7 mouse cellular contexts compared by ENCODE assay signal in genomic region chr8:119394524-119395026, GRCm38 (mm10). TPM values are rescaled to one million over a fixed set of nuclear protein-coding genes. Genes with fewer than 3 reads are reported as not detected.
DNase-seq lines count a peak whose midpoint lies in the region; ATAC-seq lines count a peak whose summit lies in the region.

Mlycd (plus strand) TSS chr8:119394878.

- peak; percentile 98 for DNase-seq in adrenal gland, postnatal 10 days
- DNase-seq in embryonic facial prominence, embryonic 10.5 days (ENCODE audit: low spot score), result peak; percentile 95
- no peak for DNase-seq in gonadal fat pad, adult 2 months (ENCODE audit: low read depth)
- DNase-seq in kidney, adult 11 months, result peak; percentile 94
- peak; percentile 95 for DNase-seq in limb, embryonic 10.5 days (ENCODE audit: low spot score)
- DNase-seq in spleen, adult 12 weeks (ENCODE audit: low spot score), result peak; percentile 73

- peak within 1 kb of the TSS; percentile 95 for H3K9ac ChIP-seq in midbrain, embryonic 13.5 days (replicated peaks)

- peak within 1 kb of the TSS; percentile 100 for H3K4me2 ChIP-seq in midbrain, embryonic 13.5 days (replicated peaks)

- peaks cover 21% of the 10 kb centered on the region for H3K27me3 ChIP-seq in embryonic facial prominence, embryonic 10.5 days (replicated peaks; ENCODE audit: low read depth, poor library complexity, severe bottlenecking)
- H3K27me3 ChIP-seq in limb, embryonic 10.5 days (ENCODE audit: low read depth, poor library complexity, severe bottlenecking), result peaks cover 68% of the 10 kb centered on the region
- H3K27me3 ChIP-seq in midbrain, embryonic 13.5 days, result 0 out of 2 replicates have a peak, but pooled peaks cover 2% of the 10 kb centered on the region

- H3K9me3 ChIP-seq in embryonic facial prominence, embryonic 10.5 days, result no peaks in the 10 kb centered on the region
- H3K9me3 ChIP-seq in limb, embryonic 10.5 days (replicated peaks), result no peaks in the 10 kb centered on the region
- no peaks in the 10 kb centered on the region for H3K9me3 ChIP-seq in midbrain, embryonic 13.5 days

- WGBS in embryonic facial prominence, embryonic 10.5 days, result 3% methylated on average over 44 of the region's 44 CpGs
- 3% methylated on average over 44 of the region's 44 CpGs for WGBS in limb, embryonic 10.5 days
- 2% methylated on average over 44 of the region's 44 CpGs for WGBS in midbrain, embryonic 13.5 days

- ATAC-seq in midbrain, embryonic 13.5 days, result peak; percentile 97

- H3K27ac ChIP-seq in embryonic facial prominence, embryonic 10.5 days (replicated peaks), result peak within 1 kb of the TSS; percentile 84
- peak within 1 kb of the TSS; percentile 82 for H3K27ac ChIP-seq in limb, embryonic 10.5 days
- H3K27ac ChIP-seq in midbrain, embryonic 13.5 days, result peak within 1 kb of the TSS; percentile 92

- H3K36me3 ChIP-seq in embryonic facial prominence, embryonic 10.5 days (replicated peaks), result 0 out of 2 replicates have a peak, but pooled peaks cover 4% of the 10 kb centered on the region
- H3K36me3 ChIP-seq in limb, embryonic 10.5 days, result no peaks in the 10 kb centered on the region
- 0 out of 2 replicates have a peak, but pooled peaks cover 8% of the 10 kb centered on the region for H3K36me3 ChIP-seq in midbrain, embryonic 13.5 days

- peaks cover 26% of the 10 kb centered on the region for H3K4me1 ChIP-seq in embryonic facial prominence, embryonic 10.5 days
- peaks cover 13% of the 10 kb centered on the region for H3K4me1 ChIP-seq in limb, embryonic 10.5 days
- H3K4me1 ChIP-seq in midbrain, embryonic 13.5 days (replicated peaks), result peaks cover 21% of the 10 kb centered on the region

- H3K4me3 ChIP-seq in embryonic facial prominence, embryonic 10.5 days, result peak within 1 kb of the TSS; percentile 86
- peak within 1 kb of the TSS; percentile 86 for H3K4me3 ChIP-seq in limb, embryonic 10.5 days
- peak within 1 kb of the TSS; percentile 92 for H3K4me3 ChIP-seq in midbrain, embryonic 13.5 days (replicated peaks)

RNA-seq across cellular contexts. Expression of gene Mlycd, which starts in this region (rescaled TPM):
- 10 to 100 TPM; 69.7 to 86.6 TPM for total RNA-seq in adrenal gland, postnatal 10 days (2021)
- 7.3 and 7.6 TPM in 2 replicates for polyA plus RNA-seq in embryonic facial prominence, embryonic 10.5 days (2016; fragmentation: Nextera tagmentation; extraction: Ambion mirVana)
- polyA plus RNA-seq in gonadal fat pad, adult 2 months (2012; rRNA removed), result 27.5 and 30.6 TPM in 2 replicates
- 6.3 and 6.7 TPM in 2 replicates for polyA plus RNA-seq in limb, embryonic 10.5 days (2016; fragmentation: Nextera tagmentation; extraction: Ambion mirVana)
- 11.8 and 13.8 TPM in 2 replicates for polyA plus RNA-seq in midbrain, embryonic 13.5 days (2015; fragmentation: Nextera tagmentation; extraction: Ambion mirVana)
